Mouse (Mus musculus) megakaryocyte, adult 5-6 weeks (primary cell): ENCODE results near the gene Guf1. TPM values are rescaled to one million over a fixed set of nuclear protein-coding genes. Genes with fewer than 3 reads are reported as not detected.
A peak's percentile ranks its signal among the peaks of the same experiment; 100 is the strongest.

Experiments used
- ATAC-seq: 2 replicates; pipeline ENCODE4 v1.8.0; 2016; ENCODE audit warnings: mild to moderate bottlenecking, inconsistent platforms; ENCODE audit not compliant: poor library complexity, severe bottlenecking
- total RNA-seq, 2 experiments: library from RNA; stranded (forward) in 1 of 2; stranded (reverse) in 1 of 2; fragments of 153-499, 151-499 nt in 1 of 2; fragments of 221-1000, 200-1000 nt in 1 of 2; gene quantifications; 2 replicates each; pipeline versions ENCODE4 v1.2.3 to v1.2.4; 2015 to 2017

The Guf1 gene
- 11.0 and 12.0 TPM in 2 replicates for total RNA-seq (2015)
- total RNA-seq (2017): 17.0 and 17.4 TPM in 2 replicates

DNA sequence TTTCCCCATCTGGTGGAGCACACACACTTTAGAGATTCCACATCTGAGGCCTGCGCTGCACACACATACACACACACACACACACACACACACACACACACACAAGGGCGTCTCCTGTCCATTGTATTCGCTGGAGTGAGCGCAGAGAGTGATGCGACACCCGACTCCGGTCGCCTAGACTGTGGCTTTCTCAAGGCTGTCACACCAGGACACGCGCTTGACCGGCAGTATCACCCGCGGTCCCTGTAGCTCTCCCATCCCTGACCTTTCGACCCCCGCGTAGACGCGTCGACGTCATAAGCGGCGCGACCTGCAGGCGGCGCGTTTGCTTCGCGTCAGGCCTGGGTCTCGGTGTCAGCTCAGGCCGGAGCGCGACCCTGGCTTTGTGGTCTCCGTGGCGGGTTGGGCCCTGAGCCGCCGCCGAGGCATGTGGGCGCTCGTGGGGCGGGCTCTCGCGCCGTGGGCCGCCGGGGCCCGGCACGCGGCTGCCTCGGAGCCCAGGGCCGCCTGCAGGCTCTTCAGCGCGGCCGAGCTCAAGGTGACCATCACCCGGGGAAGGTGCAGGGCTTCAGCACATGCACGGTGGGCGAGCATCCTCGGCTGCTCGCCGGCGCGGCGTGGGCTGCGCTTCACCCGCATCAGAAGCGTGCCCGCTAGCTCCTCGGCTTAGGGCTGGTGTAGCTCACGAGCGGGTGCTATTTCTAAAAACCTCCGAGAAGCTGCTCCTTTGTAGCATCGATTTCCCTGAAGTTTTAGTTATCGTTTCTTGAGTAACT lies at the start of gene Guf1:
TSS of gene Guf1 (plus strand) at position 296 of the 776 bp plus-strand sequence.
- ATAC-seq: peak; percentile 95

DNA sequence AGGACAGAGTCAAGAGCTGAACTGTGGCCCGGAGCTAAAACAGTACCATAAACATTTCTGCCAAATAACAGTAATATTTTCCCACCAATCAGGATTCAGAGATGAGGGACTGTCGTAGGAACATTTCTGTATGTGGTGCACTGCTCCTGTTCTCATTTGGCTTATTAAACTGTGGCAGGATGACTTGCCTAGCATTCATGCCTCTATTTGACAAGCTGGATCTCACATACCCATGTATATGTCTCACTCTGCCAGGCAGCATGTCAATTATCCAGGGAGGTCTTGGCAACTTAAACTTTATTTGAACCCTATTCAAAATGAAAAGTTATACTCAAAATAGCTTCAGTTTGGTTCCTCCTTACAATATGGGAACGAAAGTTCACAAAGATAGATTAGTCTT lies 49.7 kb upstream of the Guf1 start:
- ATAC-seq: no peak

DNA sequence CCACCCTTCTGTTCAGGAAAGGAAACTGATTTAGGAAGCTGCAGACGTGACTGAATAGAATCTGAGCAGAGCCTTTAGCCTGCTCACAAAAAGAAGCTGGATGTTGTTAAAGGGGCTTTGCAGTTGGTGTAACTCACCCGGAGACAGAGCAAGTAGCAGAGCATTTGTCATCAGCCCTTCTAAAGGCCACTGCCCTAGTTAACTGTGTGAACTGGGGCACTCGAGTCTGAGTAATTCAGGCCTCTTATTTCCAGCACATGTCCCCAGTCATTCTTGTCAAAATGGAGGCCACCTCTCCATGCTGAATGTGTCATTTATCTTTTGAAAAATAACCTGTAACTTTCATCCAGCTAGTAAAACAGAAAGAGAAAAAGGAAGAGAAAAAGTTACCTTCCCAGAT lies 45.1 kb upstream of the Guf1 start:
- no peak for ATAC-seq

DNA sequence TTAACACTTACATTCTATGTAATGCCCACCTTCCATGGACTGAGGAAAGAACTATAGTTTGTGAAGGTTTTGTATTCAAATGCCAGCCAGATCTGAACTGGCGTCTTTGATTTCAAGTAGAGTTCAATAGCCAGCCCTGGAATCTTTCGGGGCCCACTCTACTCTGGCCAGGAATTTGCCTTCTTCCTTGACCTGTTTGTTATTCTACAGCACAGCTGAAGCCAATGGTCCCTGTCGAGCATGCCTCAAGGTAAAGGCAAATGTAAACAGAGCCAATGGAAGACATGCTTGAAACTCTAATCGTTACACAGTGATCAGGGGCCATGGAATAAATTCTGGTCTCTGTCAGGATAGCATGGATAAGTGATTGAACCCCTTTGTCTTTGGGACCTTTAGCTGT lies 44.5 kb upstream of the Guf1 start:
- ATAC-seq: no peak

DNA sequence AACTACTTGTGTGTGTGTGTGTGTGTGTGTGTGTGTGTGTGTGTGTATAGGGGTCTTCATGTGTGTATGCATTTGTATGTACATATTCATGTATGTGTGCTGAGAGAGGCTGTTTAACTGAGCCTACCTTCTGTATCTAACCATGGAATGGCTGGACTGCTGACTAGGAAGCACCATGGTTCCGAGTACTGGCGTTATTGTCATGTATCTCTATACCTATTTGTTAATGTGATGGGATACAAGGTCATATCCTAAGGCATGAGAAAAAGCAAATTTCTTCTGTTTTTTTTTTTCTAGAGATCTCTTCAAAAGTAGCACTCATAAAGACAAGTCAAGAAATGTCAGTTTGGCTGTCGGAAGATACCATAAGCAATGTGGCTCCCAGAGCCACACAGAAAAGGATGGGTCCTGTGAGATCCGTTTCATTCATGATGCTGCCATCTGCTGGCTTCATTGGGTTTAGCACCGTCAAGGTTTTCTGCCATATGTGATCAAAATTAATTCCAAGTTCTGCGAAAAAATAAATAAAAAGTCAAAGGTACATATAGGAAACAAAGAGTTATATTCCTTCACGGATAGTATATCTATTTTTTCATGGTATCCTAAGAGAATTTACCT lies 36.0 kb upstream of the Guf1 start:
- ATAC-seq: 0 out of 2 replicates have a peak, but pooled peaks have one; percentile 59

DNA sequence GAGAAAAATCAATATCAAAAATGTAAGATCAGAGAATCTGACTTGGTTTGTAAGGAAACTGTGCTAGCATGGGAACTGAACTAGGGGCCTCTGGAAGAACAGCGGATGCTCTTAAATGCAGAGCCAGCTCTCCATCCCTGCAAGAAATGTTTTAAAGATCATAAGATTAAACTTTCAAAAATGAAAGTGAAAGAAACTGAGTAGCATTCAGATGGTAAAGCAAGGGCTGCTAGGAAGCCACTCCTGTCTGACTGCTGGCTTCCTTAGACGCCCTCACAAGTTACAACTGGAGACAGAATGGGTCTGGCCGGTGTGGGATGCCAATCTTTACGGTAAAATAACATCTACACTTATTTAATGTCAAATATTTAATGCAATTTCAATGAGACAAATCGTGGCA lies 34.7 kb upstream of the Guf1 start:
- peak; percentile 33; the same call in 1 of the 2 replicates for ATAC-seq

DNA sequence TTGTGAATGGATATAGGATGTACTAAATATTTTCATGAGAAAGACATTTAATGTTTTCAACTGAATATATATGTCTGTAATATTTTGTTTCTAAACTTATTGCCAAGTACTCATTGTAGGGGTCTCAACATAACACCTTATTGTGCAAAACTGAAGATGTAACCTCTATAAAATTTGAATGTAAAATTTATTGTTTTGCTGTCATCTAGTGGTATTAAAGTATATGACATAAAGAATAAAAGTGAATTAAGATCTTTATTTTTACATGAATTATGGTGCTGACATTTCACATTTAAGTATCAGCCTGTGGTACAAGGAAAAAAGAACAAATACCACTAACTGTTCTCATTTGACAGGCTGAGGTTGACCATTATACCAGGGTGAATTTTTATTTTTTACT lies 32.8 kb upstream of the Guf1 start:
- no peak for ATAC-seq

DNA sequence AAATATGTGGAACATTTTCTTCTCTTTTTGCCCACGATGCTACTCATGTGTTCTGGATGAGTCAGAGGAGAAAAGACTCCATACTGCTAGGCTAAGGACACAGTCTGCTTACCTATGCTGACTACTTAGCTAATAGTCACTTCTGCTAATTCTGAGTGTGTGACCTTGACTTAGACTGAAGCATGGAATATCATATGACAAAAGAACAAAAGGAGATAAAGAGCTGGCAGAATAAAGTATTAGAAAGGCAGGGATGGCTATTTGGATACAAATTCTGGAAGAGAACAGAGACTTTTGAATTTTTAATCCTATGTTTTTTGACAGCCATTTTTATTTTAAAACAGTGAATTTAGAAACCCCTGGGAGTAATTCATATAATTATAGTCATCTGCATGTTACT lies 15.0 kb upstream of the Guf1 start:
- no peak for ATAC-seq

DNA sequence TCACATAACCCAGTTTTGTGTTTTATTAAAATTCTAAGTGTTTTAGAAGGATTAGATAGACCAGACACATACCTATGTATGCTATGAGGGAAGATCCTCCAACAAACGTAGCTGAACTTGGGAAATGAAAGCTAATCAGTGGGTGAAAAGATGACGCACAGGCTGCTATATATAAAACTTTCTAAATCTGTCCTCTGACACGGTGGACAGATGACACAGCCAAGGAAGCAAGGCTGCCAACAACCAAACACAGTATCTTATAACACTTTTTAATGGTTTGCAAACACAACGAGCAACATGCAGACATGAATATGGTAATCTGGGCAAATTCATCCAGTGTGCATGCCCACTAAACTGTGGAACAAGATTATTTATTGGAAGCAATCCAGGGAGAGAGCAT lies 14.2 kb upstream of the Guf1 start, which contains the start of gene Yipf7:
TSS of gene Yipf7 (minus strand) at position 160 of the 400 bp plus-strand sequence.
- ATAC-seq: no peak

DNA sequence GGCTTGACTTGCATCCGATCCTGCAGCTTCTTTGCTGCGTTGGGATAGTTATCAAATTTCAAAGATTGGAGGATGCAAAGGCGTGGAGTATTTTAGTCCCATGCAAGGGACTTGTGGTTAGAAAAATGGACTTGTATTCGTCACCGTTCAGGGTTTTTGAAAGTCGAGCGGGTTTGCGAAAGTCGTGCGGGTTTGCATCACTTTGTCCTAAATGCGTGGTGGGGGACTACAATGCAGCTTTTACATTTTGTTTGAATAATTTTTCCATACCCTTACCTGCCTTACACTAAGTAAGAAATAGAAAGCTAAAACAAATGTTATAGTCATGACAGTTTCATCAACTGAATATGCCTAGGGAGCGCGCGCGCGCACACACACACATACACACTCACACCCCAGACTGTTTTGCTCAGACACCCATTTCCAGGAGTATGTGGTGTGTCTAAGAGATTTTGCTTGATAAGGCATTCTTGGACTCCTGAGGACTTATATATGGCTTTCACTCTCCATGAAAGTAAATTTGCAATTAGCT lies 747 bp downstream of the Guf1 start:
- peak; percentile 36; the same call in 1 of the 2 replicates for ATAC-seq

DNA sequence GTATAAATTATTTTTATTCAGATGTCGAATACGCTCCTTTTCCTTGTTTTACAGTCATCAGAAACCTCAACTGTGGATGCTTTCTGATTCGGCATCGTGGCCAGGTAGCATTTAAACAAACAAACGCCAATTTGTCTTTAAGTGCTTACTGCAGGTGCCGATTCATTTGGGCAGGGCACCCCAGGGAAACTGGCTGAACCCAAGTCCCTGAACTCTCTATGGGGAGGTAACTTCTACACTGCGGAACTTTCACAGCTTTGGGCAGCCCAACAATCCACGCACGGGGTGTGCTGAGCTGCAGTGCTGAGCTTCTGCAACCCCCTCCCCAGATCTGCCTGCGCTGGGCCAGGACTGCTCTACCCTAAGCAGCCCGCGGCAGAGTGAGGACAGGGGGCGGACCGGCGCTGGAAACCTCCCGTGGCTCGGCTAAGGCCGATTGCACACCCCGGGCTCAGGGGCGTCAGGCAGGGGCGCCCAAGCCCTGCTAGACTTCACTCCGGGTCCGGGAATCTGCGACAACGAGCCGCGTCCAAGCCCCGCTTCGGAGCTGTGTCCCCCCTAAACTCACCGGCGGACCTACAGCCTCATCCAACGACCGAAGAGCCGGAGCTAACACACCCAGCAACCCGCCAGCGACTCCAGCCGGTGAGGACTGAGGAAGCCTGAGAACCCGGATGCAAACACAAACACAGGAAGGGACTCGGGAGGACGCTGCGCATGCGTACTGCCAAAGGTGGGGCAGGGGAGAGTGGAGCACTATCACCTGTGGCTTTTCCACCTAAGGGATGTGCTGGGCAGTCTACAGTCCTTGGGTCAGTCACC lies 35.1 kb downstream of the Guf1 start, which contains the start of gene Gnpda2:
TSS of gene Gnpda2 (minus strand) at position 701 of the 822 bp plus-strand sequence.
- peak; percentile 96 for ATAC-seq

DNA sequence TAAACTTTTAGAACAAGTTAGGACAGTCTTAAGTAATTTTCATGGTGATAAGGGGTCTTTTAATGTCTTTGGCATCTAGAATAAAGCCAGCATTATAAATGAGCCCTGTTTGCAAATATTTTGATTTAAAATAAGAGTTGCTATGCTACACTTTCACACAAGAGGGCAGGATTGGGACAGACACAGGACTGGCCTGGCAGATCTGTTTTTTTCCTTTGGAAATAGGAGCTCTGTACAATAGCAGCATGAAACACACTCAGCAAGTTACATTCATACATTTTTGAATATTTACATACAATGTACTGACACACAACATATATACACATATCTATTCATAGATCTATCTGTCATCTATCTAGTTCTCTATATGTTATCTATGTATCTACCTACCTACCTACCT lies 44.3 kb downstream of the Guf1 start:
- ATAC-seq: no peak

DNA sequence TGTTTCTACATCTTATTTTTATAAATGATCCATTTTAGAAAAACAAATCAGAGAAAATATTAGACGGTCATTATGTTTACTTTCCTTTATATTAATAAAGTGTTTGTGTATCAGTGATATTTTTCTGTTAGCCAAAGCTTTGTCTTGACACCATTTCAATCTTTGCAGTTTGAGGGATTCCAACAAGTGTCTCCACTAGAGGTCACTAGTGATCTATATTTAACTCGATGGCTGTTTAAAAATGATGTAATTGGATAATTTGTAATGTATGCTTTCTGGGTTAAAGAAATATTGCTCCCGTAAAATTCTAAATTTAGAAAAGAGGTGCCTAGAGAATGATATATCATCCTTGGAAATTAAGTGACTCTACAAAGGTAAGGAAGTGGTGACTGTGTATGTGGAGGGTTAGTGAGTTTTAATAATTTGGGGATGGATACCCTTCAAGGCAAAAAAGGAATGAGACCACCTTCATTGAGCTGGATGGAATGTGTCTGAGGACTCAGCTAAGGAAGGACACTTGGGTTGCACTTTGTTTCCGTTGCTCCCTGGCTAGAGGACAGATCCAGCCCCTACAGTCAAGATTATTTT lies 56.6 kb downstream of the Guf1 start:
- ATAC-seq: no peak

DNA sequence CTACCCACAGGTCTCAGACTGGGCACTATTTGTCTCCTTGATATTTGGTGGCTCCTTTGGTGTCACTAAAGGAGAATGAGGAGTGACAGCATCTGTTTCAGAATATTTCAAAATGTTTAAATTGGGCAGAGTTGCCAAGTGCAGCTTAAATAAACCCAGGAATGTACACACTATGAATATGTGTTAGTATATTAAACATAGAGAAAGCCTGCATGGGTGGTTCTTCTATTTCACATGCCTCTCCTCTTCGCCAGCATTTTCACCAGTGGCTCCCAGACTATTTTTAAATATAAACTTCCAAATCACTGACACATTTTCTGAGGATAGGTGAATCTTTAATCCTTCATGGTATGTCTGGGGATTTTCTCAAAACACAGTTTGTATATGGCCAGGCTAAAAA lies 64.2 kb downstream of the Guf1 start:
- ATAC-seq: no peak

Other genes starting within 250 kb of the Guf1 start
- not detected in 2 replicates for gene Kctd8, start 215.2 kb upstream of the Guf1 start, total RNA-seq (2015)
- not detected in 2 replicates for gene Kctd8, start 215.2 kb upstream of the Guf1 start, total RNA-seq (2017)
- not detected in 2 replicates for gene Yipf7, start 14.3 kb upstream of the Guf1 start, total RNA-seq (2015)
- gene Yipf7, start 14.3 kb upstream of the Guf1 start, total RNA-seq (2017): not detected in 2 replicates
- gene Gnpda2, start 35.4 kb downstream of the Guf1 start, total RNA-seq (2015): 13.3 and 17.3 TPM in 2 replicates
- gene Gnpda2, start 35.4 kb downstream of the Guf1 start, total RNA-seq (2017): 10.9 and 11.4 TPM in 2 replicates